Mouse (Mus musculus) thymus, adult 18-20 months (tissue): Measurements from ENCODE around the gene Gm10974.

Experiments used
- DNase-seq, 2 experiments: peaks; one replicate each; pipeline ENCODE4 v3.0.0; 2022; ENCODE audit warnings: mixed read lengths in 2 of 2

Gene Gm10974

GRCm38 (mm10) chr7:66406971-66407370 is 41.3 kb downstream of the Gm10974 start:
- DNase-seq = no peak

- DNase-seq = no peak
Observed at GRCm38 (mm10) chr7:66409433-66409832, 43.7 kb downstream of the Gm10974 start.

DNA sequence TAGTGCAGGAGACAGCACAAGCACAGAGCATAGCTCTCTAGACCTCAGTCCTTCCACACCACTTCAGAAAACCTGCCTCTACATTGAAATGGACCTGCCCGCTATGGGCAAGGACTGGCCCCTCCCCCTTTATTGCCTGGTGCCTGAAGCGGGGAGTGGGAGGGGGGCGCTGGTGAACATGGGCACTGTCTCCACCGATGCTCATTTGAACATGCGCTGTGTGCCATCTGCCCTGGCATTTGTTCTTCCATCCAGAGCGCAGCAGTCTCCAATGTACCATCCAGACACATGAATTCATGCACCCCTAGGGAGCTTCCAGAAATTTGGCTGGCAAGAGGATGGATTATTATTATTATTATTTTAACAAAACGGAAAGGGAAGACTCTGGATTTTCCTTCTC is 47.4 kb downstream of the Gm10974 start:
- DNase-seq = no peak

DNA sequence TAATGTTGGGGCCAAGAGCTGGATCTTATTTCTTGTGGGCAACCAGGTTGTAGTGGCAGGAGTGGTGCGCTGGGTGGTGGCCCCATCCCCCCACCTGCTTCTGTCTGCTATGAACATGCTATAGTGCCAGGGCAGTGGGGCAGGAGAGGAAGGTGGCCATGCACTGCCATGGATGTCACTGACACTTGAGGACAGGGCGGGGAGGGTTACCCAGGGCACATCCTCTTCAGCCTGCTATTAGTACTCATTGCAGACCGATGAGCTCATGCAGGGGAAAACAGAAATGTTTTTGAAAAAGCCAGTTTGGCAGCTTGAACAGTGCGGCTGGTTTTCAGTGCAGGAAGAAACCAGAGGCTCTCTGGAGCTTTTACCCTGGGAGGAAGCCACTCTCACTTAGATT is 51.1 kb downstream of the Gm10974 start:
- no peak for DNase-seq

- no peak for DNase-seq
Observed at GRCm38 (mm10) chr7:66418981-66419380, 53.3 kb downstream of the Gm10974 start.

- no peak for DNase-seq
Observed at GRCm38 (mm10) chr7:66421903-66422302, 56.2 kb downstream of the Gm10974 start.

- no peak for DNase-seq
Observed at GRCm38 (mm10) chr7:66427053-66427436, 61.3 kb downstream of the Gm10974 start.

GRCm38 (mm10) chr7:66427437-66428161 is 61.9 kb downstream of the Gm10974 start, which contains the start of gene Aldh1a3:
Gene Aldh1a3 (minus strand): TSS chr7:66427517.
- no peak for DNase-seq

DNA sequence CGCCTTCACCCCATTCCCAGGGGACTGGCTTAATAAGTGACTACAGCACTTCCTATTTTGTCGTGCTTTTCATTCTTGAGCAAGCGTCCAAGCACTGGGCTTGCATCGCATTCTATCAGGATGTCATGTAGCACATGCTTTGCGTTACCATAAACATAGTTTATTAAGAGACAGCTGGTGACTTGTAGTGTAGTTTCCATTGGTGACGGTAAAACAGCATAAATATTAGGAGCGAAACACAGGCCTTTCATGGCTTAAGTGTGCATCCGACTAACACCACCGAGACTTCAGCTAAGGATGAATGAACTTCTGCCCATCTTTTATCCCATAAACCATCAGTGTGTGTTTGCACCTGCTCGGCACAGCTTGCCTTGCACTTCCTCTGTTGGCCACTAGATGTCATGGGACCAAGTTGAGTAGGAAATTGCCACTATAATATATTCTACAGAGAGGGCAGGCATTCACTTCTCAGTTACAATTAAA is 68.8 kb downstream of the Gm10974 start:
- no peak for DNase-seq
